Mouse (Mus musculus): ENCODE measurements around the gene Gm20671.
A peak's percentile ranks its signal among the peaks of the same experiment; 100 is the strongest.
"Not testable (repeated sequence)": the region's sequence is repeated elsewhere in the genome, so short reads cannot be mapped to it uniquely, and the experiment has no call there.

The Gm20671 gene

DNA sequence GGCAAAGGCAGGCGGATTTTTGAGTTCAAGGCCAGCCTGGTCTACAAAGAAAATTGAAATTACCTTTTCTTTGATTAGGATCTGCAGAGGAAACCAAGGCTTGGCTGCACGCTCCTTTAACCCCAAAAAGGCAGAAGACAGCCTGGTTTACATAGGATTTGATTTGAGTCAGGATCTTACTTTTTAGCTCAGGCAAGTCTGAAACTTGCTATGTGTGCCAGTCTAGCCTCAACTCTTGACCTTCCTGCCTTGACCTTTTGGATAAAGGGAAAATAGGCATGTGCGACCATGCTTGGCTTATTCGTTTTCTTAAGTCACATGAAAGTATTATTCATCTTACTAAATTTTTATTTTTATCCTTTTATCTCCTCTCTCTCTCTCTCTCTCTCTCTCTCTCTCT lies 27.9 kb upstream of the Gm20671 start:
- Histone ChIP-seq H3K4me3 (replicated peaks; ENCODE audit: low read length) (peak overlapping the region; percentile 97; the same call in 1 of the 2 replicates), H3K27me3 (ENCODE audit: insufficient read depth, low read length) (no peaks in the 10 kb centered on the region), H3K9me3 (ENCODE audit: low read length) (no peaks in the 10 kb centered on the region), H3K4me1 (replicated peaks; ENCODE audit: low read depth, low read length) (peaks cover 50% of the 10 kb centered on the region), H3K36me3 (ENCODE audit: insufficient read depth, low read length) (peaks cover 13% of the 10 kb centered on the region; the same call in 1 of the 2 replicates)
- TF ChIP-seq NANOG (IDR thresholded peaks at IDR 0.05; ENCODE audit: borderline replicate concordance, low read length) (no peak), POU5F1 (IDR thresholded peaks at IDR 0.05; ENCODE audit: borderline replicate concordance, low read length) (no peak), CTCF (conservative IDR thresholded peaks at IDR 0.05; ENCODE audit: low read length) (no peak)

DNA sequence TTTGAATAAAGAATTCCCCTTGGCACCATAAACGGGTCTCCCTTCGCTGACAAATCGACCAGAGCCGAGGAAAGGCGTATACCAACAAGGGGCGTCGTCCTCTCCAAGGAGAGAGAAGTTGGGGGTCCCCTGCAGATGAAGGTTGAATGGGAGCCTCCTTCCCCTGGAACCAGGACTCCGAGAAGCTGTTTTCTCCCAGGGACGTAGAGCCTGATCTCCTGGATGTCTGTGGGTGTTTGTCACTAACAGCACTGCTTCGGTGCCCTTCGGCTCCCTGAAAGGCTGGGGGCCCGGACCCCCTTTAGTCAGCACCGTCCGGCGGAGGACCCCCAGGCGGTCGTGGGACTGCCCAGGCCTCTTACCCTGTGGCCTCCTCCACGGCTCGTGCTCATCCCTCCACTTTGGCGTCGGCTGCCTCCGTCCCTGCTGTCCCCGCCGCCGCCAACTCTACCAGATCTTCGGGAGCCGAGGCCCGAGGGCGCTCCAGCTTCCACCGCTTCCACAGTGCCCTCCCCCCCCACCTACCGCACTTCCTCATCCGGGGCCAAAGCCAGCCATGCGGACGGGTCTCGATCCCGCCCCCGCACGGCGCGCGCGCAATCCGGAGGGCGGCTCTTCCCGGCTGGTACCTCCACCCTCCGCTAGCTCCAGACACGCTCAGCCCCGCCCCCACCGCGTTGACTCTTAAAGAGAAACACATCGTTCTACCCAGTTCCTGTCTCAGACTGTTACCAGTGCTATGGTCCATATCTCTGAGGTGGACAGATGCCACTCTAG lies 27.0 kb upstream of the Gm20671 start, which contains the start of gene Prr14l:
Gene Prr14l, minus strand, starts transcription at position 526 of the 777 bp plus-strand sequence.
- Histone ChIP-seq H3K4me3 (replicated peaks; ENCODE audit: low read length) (peak within 1 kb of the TSS; percentile 97), H3K27me3 (ENCODE audit: insufficient read depth, low read length) (no peaks in the 10 kb centered on the region), H3K36me3 (ENCODE audit: insufficient read depth, low read length) (peaks cover 17% of the 10 kb centered on the region; the same call in 1 of the 2 replicates), H3K4me1 (replicated peaks; ENCODE audit: low read depth, low read length) (peaks cover 55% of the 10 kb centered on the region), H3K9me3 (ENCODE audit: low read length) (no peaks in the 10 kb centered on the region)
- TF ChIP-seq POU5F1 (IDR thresholded peaks at IDR 0.05; ENCODE audit: borderline replicate concordance, low read length) (no peak), CTCF (conservative IDR thresholded peaks at IDR 0.05; ENCODE audit: low read length) (no peak), NANOG (IDR thresholded peaks at IDR 0.05; ENCODE audit: borderline replicate concordance, low read length) (no peak)

DNA sequence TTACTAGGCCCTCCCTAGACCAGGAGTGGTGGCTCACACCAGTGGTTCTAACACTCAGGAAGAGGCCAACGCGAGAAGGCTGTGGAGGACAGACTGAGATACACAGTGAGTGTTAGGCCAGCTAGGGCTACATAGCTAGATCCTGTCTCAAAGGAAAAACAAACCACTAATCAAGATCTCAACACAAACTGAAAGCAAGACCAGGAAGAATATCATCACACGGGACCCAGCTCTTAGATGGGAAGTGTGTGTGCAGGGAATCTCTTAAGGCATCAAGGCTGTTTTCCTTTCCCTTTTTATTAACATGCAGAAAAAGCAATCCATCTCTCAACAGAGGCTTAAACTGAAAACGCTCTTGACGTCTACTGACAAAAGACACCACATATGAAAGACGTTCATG lies 25.1 kb upstream of the Gm20671 start:
- Histone ChIP-seq H3K4me1 (replicated peaks; ENCODE audit: low read depth, low read length) (peaks cover 57% of the 10 kb centered on the region), H3K9me3 (ENCODE audit: low read length) (no peaks in the 10 kb centered on the region), H3K27me3 (ENCODE audit: insufficient read depth, low read length) (no peaks in the 10 kb centered on the region), H3K36me3 (ENCODE audit: insufficient read depth, low read length) (peaks cover 32% of the 10 kb centered on the region), H3K4me3 (replicated peaks; ENCODE audit: low read length) (peak overlapping the region; percentile 97)
- TF ChIP-seq POU5F1 (IDR thresholded peaks at IDR 0.05; ENCODE audit: borderline replicate concordance, low read length): no peak
- no peak for TF ChIP-seq CTCF (conservative IDR thresholded peaks at IDR 0.05; ENCODE audit: low read length)
- TF ChIP-seq NANOG (IDR thresholded peaks at IDR 0.05; ENCODE audit: borderline replicate concordance, low read length): no peak

DNA sequence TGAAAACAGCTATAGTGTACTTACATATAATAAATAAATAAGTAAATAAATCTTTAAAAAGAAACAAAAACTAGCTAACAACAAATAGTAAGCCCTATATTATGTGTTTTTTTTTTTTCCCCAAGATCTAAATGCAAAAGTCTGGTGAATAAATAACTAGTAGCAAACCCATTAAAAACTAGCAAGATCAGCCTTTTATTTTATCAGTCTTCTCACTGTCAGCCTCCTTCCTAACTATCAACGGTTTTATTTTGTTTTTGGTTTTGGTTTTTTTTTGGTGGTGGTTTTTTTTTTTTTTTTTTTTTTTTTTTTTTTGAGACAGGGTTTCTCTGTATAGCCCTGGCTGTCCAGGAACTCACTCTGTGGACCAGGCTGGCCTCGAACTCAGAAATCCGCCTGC lies 22.7 kb upstream of the Gm20671 start:
- Histone ChIP-seq H3K4me1 (replicated peaks; ENCODE audit: low read depth, low read length) (peaks cover 49% of the 10 kb centered on the region), H3K36me3 (ENCODE audit: insufficient read depth, low read length) (peaks cover 56% of the 10 kb centered on the region)
- H3K4me3 ChIP-seq (replicated peaks; ENCODE audit: low read length); H3K9me3 ChIP-seq (ENCODE audit: low read length); H3K27me3 ChIP-seq (ENCODE audit: insufficient read depth, low read length): not testable (repeated sequence)

DNA sequence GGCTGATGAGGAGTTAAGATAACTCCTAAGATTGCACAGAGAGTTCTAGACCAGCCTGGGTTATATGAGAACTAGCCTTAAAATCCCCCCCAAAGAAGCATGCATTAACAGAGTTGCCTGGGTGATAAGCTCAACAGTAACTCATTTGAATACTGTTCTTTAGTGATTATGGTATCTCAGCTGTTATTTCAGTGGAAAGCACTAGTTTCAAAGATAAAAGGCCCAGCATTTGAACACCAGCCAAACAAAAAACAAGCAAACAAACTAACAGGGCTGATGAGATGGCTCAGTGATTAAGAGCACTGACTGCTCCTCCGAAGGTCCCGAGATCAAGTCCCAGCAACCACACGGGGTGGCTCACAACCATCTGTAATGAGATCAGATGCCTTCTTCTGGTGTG lies 22.3 kb upstream of the Gm20671 start:
- Histone ChIP-seq H3K4me1 (replicated peaks; ENCODE audit: low read depth, low read length) (peaks cover 46% of the 10 kb centered on the region), H3K9me3 (ENCODE audit: low read length) (no peaks in the 10 kb centered on the region), H3K36me3 (ENCODE audit: insufficient read depth, low read length) (peaks cover 60% of the 10 kb centered on the region), H3K4me3 (replicated peaks; ENCODE audit: low read length) (no peak overlapping the region), H3K27me3 (ENCODE audit: insufficient read depth, low read length) (no peaks in the 10 kb centered on the region)
- no peak for TF ChIP-seq POU5F1 (IDR thresholded peaks at IDR 0.05; ENCODE audit: borderline replicate concordance, low read length)
- no peak for TF ChIP-seq CTCF (conservative IDR thresholded peaks at IDR 0.05; ENCODE audit: low read length)
- TF ChIP-seq NANOG (IDR thresholded peaks at IDR 0.05; ENCODE audit: borderline replicate concordance, low read length): no peak

DNA sequence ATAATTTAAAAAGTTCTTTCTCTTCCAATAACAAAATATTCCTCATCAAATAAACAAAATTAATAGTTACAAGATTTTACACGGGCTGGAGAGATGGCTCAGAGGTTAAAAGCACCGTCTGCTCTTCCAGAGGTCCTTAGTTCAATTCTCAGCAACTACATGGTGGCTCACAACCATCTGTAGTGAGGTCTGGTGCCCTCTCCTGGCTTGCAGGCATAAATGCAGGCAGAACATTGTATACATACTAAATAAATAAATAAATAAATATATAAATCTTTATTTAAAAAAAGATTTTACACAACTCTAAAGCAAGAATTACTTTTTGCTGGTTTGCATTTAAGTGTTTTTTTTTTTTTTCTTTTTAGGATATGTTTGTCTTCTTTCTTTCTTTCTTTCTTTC lies 13.1 kb upstream of the Gm20671 start:
- no peaks in the 10 kb centered on the region for H3K27me3 ChIP-seq (ENCODE audit: insufficient read depth, low read length)
- no peaks in the 10 kb centered on the region for H3K9me3 ChIP-seq (ENCODE audit: low read length)
- H3K36me3 ChIP-seq (ENCODE audit: insufficient read depth, low read length): peaks cover 86% of the 10 kb centered on the region
- no peak overlapping the region for H3K4me3 ChIP-seq (replicated peaks; ENCODE audit: low read length)
- H3K4me1 ChIP-seq (replicated peaks; ENCODE audit: low read depth, low read length): peaks cover 26% of the 10 kb centered on the region
- TF ChIP-seq CTCF (conservative IDR thresholded peaks at IDR 0.05; ENCODE audit: low read length): peak; percentile 48
- TF ChIP-seq POU5F1 (IDR thresholded peaks at IDR 0.05; ENCODE audit: borderline replicate concordance, low read length): no peak

DNA sequence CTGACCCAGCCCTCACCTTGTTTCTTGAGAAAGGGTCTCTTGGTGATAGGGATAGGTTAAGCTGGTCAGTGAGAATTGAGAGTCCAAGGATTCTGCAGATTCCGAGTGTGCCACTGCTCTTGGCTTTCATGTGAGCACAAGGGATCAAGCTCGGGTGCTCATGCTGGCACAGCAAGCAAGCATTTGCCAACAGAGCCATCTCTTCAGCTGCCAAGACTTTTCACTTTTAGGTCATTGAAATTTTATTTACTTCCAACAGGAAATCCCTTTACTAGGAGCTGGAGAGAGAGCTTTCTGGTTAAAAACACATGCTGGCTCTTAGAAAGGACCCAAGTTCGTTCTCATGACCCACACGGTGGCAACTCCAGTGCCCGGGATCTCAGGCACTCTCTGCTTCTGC lies 10.1 kb upstream of the Gm20671 start:
- Histone ChIP-seq H3K27me3 (ENCODE audit: insufficient read depth, low read length) (no peaks in the 10 kb centered on the region), H3K4me3 (replicated peaks; ENCODE audit: low read length) (no peak overlapping the region), H3K36me3 (ENCODE audit: insufficient read depth, low read length) (peaks cover 83% of the 10 kb centered on the region), H3K4me1 (replicated peaks; ENCODE audit: low read depth, low read length) (peaks cover 34% of the 10 kb centered on the region), H3K9me3 (ENCODE audit: low read length) (no peaks in the 10 kb centered on the region)
- TF ChIP-seq NANOG (IDR thresholded peaks at IDR 0.05; ENCODE audit: borderline replicate concordance, low read length): no peak
- TF ChIP-seq CTCF (conservative IDR thresholded peaks at IDR 0.05; ENCODE audit: low read length): no peak
- TF ChIP-seq POU5F1 (IDR thresholded peaks at IDR 0.05; ENCODE audit: borderline replicate concordance, low read length): no peak

DNA sequence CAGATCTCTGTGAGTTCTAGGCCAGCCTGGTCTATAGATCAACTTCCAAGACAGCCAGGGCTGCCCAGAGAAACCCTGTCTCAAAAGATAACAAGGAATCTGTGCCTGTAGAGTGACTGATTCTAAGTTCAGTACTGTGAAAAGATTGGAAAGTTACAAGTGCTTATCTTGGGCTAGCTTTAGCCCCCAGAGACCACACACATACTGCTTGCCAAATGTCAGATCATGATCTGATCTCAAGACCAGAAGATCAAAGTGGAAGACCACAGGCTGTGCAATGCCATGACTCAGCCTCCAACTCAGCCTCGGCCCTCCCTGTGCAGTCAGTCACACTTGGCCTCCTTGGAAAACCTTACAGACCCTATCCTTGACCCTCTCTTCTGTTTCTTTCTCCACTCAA lies 7.6 kb upstream of the Gm20671 start:
- H3K4me1 ChIP-seq (replicated peaks; ENCODE audit: low read depth, low read length): peaks cover 27% of the 10 kb centered on the region
- H3K4me3 ChIP-seq (replicated peaks; ENCODE audit: low read length): no peak overlapping the region
- H3K36me3 ChIP-seq (ENCODE audit: insufficient read depth, low read length): peaks cover 92% of the 10 kb centered on the region
- TF ChIP-seq NANOG (IDR thresholded peaks at IDR 0.05; ENCODE audit: borderline replicate concordance, low read length) (no peak), POU5F1 (IDR thresholded peaks at IDR 0.05; ENCODE audit: borderline replicate concordance, low read length) (no peak), CTCF (conservative IDR thresholded peaks at IDR 0.05; ENCODE audit: low read length) (no peak)
- H3K27me3 ChIP-seq (ENCODE audit: insufficient read depth, low read length): no peaks in the 10 kb centered on the region
- H3K9me3 ChIP-seq (ENCODE audit: low read length): no peaks in the 10 kb centered on the region

DNA sequence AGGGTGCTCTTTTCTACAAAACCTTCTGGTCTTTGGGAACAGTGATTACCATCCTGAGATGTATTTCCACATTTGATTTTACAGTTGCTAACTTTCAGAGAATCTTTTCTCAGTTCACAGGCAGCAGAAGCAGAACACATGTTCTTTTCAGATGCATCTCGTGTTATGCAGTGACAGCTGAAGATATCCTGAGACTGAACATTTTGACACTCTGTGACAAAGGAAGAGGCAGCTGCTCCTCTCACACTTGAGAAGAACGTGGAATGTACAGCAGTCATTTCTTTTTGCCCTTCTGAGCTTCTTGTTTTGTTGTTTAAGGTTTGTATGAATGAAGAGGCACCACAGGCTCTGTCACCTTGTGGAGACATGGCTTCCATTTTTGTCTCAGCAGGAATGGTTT lies 3.1 kb upstream of the Gm20671 start:
- Histone ChIP-seq H3K9me3 (ENCODE audit: low read length) (no peaks in the 10 kb centered on the region), H3K36me3 (ENCODE audit: insufficient read depth, low read length) (peaks cover 97% of the 10 kb centered on the region), H3K4me1 (replicated peaks; ENCODE audit: low read depth, low read length) (peaks cover 32% of the 10 kb centered on the region), H3K4me3 (replicated peaks; ENCODE audit: low read length) (no peak overlapping the region), H3K27me3 (ENCODE audit: insufficient read depth, low read length) (no peaks in the 10 kb centered on the region)
- TF ChIP-seq NANOG (IDR thresholded peaks at IDR 0.05; ENCODE audit: borderline replicate concordance, low read length) (no peak), POU5F1 (IDR thresholded peaks at IDR 0.05; ENCODE audit: borderline replicate concordance, low read length) (no peak), CTCF (conservative IDR thresholded peaks at IDR 0.05; ENCODE audit: low read length) (no peak)

DNA sequence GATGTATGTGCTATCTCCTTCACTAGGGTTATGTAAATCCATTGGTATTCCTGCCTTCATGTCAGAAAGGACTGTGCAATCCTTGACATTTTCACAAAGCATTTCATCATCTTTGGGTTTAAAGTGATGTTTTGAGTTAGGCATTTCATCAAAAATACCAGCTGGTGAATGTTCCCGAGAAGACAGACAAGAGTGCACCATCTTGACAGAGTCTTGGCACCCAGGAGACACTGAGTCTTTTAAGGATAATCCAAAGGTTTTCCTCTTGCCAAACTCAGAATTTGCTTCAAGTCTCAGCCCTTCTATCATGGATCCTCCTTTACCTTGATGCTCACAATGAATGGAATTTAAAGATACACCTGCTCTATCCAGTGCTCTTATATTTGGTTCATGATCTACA lies 1.9 kb upstream of the Gm20671 start:
- not testable (repeated sequence) for H3K9me3 ChIP-seq (ENCODE audit: low read length); H3K27me3 ChIP-seq (ENCODE audit: insufficient read depth, low read length); H3K4me3 ChIP-seq (replicated peaks; ENCODE audit: low read length)
- peaks cover 20% of the 10 kb centered on the region for H3K4me1 ChIP-seq (replicated peaks; ENCODE audit: low read depth, low read length)
- H3K36me3 ChIP-seq (ENCODE audit: insufficient read depth, low read length): peaks cover 87% of the 10 kb centered on the region

All from E14TG2a.4 (cell line).